Mouse (Mus musculus) ES-E14 (cell line): Measurements from ENCODE around the gene Zfp819.
A peak's percentile ranks its signal among the peaks of the same experiment; 100 is the strongest.

Source experiments
- CHD2 ChIP-seq: IDR thresholded peaks from 2 replicates; pipeline ENCODE4 v1.6.1; 2014; ENCODE audit warnings: mild to moderate bottlenecking, low read depth, low read length, inconsistent platforms
- MAFK ChIP-seq: IDR thresholded peaks from 2 replicates; pipeline ENCODE4 v1.6.1; 2014; ENCODE audit warnings: mild to moderate bottlenecking, low read depth, low read length, inconsistent platforms; ENCODE audit not compliant: insufficient read depth
- ZNF384 ChIP-seq: IDR thresholded peaks from 2 replicates; pipeline ENCODE4 v1.6.1; 2012; ENCODE audit warnings: low read depth, low read length, inconsistent platforms

- TF ChIP-seq ZNF384 (no peak), MAFK (0 out of 2 replicates have a peak, but pooled peaks have one; percentile 39), CHD2 (peak; percentile 31; the same call in 1 of the 2 replicates)
Observed at GRCm38 (mm10) chr7:43607743-43608287, 846 bp downstream of the Zfp819 start.
